Mouse (Mus musculus) layer of hippocampus, adult 9-11 months (tissue): ENCODE measurements around the gene Casp14.
"Not testable (repeated sequence)": the region's sequence is repeated elsewhere in the genome, so short reads cannot be mapped to it uniquely, and the experiment has no call there.

Source experiments
- DNase-seq: peaks from one replicate; pipeline ENCODE4 v3.0.0; 2022

Gene Casp14

GRCm38 (mm10) chr10:78666696-78667095, 51.4 kb downstream of the Casp14 start:
- DNase-seq, result not testable (repeated sequence)

- DNase-seq, result no peak
These were observed 53.5 kb downstream of the Casp14 start for GRCm38 (mm10) chr10:78664546-78664945.
